Mouse (Mus musculus): ENCODE measurements around the gene Tgfbr3. TPM values are rescaled to one million over a fixed set of nuclear protein-coding genes. Genes with fewer than 3 reads are reported as not detected.

Tgfbr3 gene
- polyA plus RNA-seq, 3 experiments from 2014 or later, result 2.1 to 17.2 (median 11.8) TPM

DNA sequence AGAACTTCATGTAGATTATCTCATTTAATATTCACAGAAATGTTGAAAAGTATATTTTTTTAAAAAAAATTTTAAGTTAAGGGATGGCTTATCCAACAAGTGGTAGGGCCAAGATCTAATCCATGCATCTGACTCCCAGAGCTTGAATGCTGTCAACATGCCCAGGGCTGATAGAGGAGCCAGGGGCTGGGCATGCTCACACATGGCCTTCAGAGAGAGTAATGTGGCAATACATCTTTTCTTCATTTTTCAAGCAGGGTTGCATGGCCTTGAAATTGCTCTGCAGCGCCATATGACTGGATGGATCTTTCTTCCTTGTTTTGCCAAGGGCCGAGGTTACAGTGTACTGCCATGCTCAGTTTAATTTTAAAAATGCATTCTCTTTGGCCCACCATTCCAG is 185.8 kb downstream of the Tgfbr3 start:
- no peak for ATAC-seq

DNA sequence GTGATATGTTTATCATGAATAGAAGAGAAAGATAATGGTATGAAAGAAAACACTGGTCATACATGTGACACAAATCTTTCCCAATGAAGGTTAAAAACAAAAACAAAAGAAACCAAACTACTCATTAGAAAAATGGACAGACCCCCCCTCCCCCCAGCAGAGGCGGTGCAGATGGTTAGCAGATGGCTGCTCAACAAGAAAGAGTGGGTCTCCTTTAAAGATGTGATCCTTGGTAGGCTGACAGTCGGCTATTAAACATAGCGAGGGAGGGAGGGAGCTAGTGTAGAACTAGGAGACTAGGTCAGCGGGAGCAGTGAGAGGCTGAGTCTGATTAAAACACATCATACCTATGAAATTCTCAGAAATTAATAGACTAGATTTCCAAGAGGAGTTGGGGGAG is 186.5 kb downstream of the Tgfbr3 start:
- ATAC-seq, result no peak

DNA sequence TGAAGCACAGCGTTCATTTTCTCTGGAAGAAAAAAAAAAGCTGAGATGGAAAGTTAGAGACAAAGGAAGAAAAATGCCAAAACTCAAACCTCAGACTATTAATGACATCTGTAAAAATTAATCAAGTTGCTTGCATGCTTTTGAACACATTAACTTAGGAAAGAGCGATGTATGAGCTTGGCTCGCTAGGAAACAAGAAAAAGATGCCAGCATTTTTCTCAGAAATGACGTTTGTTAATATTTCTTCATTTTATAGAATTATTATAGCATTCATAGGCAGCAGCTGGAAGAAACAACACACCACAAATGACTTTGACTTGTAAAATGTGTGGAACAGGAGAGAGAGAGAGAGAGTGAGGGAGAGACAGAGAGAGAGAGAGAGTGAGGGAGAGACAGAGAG is 187.7 kb downstream of the Tgfbr3 start:
- ATAC-seq, result no peak

DNA sequence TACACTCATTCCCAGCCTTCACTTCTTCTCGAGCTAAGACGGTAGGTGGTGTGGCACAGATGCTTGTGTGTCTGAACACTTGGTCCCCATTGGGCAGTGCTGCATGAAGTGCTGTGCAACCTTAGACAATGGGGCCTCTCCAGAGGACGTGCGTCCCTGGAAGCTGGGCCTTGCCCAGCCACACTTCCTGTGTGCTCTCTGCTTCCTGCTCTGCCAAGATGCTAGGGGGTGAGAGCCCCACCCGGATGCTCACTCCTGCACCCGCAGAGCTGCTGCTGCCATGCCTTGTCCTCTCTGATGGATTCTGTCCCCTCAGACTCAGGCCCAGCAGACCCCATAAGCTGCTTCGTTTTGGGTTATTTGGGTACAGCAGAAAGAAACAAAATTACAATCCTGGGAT is 188.3 kb downstream of the Tgfbr3 start:
- ATAC-seq, result peak; percentile 78

DNA sequence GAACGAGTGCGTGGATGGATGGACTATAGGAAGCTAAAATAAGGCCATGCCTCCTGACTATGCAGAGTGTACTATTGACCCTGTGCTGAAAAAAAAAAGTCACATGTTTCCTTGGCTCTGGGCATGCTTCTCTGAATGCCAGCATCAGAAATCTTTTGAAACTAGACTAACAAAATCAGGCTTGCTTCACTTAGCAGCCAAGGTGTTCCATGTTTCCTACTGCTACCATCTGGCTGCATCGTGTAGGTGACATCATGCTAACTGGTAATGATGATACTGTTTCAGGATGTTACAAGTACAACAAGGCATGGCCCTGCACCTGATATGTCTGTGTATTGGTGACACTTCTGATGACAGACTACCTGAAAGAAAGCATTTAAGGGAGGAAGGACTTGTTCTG is 189.8 kb downstream of the Tgfbr3 start:
- no peak for ATAC-seq

DNA sequence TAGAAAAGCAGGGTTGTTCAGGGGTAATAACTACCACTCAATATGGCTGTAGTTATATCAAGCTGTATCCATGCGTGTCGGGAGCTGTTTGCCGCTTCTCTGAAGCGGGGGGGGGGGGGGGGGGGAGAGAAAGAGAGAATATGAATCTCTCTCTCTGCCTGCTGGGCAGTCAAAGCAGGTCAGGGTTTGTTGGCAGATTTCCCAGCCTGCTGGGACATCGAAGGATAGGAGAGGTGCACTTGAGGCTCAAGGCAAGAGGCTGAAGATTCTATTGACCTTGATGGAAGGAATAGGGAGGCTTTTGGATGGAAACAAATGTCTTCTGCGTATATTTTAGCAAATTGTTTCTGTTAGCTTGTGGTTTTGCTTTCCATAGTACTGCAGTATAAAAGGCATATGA is 190.4 kb downstream of the Tgfbr3 start:
- no peak for ATAC-seq

DNA sequence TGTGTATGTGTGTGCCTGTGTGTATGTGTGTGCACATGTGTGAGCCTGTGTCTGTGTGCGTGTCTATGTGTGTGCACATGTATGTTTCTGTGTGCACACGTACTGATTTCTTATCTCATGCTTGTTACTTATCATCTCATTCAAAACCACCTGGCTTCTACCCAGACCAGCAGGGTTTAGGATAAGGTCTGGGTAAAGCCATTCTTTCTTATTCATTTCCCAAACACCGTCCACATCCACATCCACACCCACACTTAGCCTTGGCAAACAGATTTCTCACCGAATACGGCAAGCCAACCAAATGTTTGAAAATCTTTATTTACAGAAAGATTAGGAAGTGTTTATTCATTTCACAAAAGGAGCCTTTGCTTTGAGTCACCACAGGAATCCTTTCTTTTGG is 191.4 kb downstream of the Tgfbr3 start:
- no peak for ATAC-seq

DNA sequence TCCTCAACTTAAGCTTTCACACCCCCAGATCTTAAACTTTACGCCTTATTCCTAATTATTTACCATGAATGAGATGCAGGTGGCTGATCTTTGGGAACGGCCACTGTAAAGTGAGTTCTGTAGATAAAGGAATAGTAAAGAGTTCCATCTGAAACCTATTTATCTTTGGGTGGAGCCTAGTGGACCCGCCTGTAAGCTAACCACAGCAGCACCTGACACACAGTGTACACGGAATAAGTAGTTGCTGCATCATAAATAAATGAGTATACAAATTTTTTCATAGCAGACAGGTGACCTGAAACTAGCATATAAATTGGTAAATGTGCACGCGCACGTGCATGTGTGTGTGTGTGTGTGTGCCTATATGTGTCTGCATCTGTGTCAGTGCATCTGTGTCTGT is 192.1 kb downstream of the Tgfbr3 start:
- ATAC-seq, result no peak

DNA sequence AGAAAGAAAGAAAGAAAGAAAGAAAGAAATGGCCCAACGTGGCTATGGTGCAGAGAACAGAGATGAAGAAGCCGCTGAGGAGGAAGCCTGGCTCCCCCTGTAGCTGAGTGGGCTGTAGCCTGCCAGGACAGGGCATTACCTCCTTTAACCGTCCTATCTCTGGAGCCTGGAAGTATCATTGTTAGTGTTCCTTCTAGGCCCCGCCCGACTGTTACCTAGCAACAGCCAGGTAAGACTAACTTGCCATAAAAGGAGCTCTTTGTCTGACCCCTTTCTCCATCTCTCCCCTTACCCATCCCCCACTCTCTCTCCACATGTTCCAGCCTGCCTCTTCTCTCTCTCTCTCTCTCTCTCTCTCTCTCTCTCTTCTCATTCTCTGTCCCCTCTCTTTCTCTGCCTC is 195.2 kb downstream of the Tgfbr3 start:
- ATAC-seq, result no peak

DNA sequence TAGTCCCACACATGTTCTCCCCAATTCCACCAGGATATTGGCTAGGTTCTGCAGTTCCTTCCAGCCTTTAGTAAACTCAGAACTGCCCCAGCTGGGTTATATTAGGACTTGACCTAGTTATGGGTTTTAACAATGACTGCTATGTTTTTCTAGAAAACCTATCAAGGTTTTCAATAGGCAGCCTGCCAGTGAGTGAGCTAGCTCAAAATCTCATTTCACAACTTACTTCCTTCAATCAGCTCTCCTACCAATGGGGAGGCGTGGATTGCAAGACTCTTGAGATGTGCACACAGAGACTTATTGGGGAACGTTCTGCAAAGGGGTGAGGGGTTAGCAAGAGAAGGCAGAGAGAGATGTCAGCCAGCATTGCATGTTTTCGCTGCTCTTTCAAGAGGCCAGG is 196.2 kb downstream of the Tgfbr3 start:
- no peak for ATAC-seq

DNA sequence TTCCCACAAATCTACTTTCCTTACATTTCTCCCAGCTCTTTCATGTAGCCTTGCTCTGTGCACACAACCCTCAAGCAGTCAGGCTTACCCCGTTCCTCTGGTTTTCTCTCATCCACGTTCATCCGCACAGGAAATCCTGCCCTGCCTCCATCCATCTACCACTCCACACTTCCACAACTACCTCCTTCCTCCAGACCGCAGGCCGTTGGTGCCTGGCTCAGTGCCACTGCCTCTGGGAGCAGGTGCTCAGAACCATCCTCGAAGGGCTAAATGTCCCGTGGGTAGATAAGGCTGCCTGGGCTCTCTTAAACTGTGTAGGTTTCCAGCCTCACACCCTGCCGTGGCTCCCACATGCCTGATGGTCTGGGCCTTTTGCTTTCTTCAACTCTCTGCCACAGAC is 197.3 kb downstream of the Tgfbr3 start:
- ATAC-seq, result no peak

DNA sequence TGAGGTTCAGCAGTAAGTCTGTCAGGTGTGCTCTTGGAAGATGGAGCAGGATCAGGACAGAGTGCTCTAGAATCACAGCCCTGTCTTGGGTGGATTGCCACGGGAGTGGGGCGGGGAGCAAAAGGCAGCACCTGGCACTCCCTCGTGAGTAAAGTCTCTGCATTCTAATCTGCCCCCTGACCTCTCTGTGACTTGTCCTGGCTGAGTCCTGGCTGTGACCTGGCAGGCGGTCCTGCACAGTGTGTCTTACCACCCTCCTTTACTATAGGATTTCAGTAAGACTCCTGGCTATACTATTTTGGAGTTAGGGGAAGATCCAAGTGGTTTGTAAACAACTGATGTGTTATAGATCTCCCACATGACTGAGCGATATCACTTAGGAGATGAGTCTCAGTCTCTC is 199.5 kb downstream of the Tgfbr3 start:
- ATAC-seq, result no peak

DNA sequence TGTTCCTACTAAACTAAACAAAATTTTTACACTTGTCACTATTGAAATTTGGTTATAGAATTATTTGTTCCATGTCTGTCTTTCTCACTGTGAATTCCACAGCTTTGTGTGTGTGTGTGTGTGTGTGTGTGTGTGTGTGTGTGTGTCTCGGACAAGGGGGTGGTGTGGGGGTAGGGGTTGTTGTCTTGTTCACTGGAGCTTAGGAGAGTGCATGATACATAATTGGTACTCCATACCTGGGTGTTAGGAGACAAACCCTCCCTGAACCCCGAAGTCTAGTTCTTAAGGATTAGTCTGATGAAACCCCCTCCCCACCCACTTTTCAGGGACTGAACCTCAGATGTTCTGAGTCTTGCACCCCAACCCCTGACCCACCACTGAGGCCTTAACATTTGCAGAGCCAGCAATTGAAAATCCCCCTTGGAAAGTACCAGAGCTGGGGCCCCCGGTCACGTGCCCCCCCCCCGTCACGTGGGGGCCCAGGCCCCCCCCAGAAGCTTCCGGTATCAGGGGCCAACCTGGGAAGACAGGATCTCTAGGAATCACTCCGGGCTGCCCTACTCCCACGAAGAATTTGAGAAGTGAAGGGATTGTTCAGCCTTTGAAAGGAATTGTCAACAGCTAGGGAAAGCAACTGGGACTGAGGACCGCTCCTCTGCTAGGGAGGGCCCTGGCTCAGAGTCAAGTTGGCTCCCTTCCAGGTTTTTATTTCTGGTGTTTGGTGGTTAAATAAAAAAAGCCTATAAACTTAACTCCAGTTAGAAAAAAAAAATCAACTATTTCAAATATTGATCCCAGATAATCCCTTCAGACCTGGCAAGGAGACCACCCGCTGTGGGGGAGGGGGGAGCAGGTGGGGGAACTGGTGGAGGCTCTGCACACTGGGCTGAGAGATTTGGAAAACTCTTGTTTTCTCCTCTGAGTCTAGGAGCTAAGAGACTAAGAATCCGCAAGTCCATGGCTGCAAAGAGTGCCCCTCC is 201.3 kb downstream of the Tgfbr3 start:
- peak; percentile 28 for ATAC-seq

DNA sequence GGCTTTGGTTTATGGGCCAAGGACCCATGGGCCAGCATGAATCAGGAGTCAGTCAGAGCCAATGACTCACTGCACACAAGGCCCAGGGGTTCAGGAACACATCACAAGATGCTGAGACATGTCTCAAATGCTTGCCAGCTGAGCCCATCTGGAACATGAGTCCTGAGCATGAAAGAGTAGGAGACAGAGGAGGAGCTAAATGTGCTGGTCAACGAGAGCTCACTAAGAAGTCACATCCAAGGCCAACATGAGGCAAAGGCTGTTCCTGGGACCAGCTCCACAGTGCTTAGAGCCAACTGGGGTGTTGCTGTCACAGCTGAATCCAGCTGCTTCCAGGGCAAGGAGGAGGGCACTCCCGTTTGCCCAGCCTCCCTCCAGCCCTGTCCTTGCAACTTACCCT is 202.1 kb downstream of the Tgfbr3 start:
- no peak for ATAC-seq

DNA sequence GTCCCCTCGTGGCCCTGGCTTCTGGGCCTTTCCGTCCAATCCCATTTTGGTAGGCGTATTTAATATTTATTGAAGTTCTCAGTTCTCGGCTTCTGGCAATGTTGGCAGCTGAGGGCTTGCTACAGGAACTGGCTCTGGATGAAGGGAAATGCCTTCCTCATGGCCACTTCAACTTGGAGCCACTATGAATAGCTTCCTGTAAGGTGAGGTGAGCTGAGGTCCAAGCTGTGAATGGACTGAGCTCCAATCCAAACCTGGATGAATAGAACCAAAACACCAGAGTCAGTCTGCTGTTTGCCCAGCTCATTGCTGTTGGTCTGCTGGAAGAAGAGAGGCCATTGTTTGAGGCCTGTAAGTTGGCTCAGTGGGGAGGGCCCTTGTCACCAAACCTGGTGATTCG is 203.3 kb downstream of the Tgfbr3 start:
- ATAC-seq, result no peak

DNA sequence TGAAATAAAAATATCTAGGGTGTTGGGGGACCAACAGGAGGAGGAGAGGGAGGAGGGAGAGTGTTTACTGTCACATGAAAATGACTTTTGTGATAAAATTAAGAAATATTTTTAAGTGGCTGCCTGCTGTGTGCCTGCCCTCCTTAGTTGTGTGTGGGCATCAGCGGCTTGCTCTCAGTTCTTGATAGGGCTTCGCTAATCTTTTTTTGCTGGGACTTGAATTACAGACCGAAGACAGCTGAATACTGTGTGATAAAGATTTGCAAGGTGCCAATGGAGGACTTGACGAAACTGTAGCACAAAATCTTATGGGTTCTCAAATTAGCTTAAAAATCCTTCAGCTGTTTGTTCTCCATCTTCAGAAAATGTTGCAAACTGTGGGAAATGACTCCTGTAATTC is 205.0 kb downstream of the Tgfbr3 start:
- no peak for ATAC-seq

DNA sequence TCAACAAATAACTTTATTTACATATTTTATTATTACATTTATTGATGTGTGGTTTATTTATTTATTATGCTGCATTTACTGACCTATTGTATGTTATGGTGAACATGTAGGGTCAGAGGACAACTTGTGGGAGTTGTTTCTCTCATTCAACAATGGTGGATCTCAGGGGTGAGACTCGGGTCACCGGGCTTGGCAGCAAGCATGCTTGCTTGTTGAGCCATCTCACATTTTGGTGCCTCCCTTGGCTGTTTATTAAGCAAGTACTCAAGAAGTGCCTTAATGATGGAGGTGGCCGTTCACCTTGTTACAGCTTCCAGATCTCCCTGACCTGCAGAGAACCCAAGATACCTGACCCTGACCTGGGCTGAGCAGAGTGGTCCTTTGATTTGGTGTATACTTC is 207.4 kb downstream of the Tgfbr3 start:
- ATAC-seq, result no peak

DNA sequence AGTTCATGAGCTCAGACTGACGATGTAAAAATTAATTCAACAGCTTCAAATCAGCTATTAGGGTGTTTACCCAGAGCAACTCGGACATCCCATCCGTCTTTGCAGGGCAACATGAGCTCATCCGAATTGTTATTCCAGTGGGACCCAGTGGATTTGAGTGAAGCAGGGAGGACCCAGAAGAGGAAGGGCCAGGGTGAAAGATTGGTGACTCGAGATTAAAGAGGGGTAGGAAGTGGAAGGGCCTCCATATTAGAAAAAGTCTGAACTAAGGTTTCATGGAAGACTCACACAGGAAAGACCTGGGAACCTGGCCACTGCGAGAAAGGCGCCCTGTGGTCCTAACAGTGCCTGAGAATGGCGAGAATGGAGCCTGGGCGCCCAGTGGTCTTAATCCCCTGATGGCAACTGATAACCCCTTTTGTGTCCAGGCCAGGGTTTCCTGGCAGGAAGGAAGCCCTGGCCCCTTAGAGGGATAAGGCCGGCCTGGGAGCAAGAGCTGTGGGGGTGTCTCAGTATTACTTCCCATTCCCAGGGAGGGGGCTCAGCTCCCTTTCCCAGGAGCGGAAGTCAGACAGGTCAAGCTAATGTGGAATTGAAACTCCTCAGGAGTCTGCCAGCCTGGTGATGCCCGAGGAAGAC is 208.3 kb downstream of the Tgfbr3 start:
- ATAC-seq, result no peak

DNA sequence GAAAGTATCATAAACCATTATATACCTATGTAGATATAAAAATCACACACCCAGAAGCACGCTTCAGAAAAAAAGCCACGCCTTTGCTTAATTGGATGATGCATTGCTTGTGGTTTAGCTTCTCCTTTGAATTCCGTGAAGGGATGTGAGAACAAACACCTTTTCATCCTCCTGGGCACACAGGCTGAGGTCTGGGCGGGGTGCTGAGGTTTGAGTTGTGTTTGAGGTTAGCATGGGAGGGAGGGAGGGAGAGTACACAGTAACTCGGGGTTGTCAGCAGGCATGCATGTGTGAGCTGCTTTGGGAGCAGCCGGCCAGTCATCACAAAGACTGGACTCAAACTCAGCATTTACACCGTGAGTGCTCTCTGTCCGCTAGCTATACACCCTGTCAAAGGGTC is 209.5 kb downstream of the Tgfbr3 start:
- ATAC-seq, result peak; percentile 88

DNA sequence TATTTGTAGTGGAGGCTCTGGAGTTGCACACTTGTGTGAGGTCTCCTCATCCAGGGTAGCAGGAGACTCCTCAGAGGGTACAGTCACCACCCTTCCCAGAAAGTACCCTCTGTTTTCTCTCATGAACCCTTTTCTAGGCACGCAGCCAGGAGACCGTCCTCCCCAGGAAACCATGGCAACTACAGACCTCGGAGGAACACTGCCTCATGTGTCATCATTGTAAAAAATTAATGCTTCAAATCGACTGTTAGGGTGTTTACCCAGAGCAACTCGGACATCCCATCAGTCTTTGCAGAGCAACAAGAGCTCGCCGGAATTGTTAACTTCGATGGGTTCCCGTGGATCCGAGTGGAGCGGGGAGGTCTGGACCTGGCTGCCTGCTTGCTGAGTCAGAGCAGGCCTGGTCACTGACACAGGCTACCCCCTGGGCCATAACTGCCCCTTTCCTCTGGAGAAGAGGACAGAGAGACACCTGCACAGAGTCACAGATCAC is 210.2 kb downstream of the Tgfbr3 start:
- ATAC-seq, result peak; percentile 18

DNA sequence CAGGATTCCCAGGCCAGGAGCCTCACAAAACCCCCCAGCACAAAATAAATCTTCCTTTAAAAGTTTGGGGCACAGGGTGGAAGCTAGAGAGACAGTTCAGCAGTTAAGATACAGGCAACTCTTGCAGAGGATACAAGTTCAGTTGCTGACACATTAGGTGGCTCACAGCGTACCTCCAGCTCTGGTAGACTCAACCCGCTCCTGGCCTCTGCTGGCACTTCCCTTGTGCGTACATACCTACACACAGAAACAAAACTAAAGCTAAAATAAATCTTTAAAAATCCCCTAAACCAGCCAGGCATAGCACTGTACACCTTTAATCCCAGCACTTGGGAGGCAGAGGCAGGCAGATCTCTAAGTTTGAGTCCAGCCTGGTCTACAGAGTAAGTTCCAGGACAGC is 211.1 kb downstream of the Tgfbr3 start:
- ATAC-seq, result peak; percentile 18

DNA sequence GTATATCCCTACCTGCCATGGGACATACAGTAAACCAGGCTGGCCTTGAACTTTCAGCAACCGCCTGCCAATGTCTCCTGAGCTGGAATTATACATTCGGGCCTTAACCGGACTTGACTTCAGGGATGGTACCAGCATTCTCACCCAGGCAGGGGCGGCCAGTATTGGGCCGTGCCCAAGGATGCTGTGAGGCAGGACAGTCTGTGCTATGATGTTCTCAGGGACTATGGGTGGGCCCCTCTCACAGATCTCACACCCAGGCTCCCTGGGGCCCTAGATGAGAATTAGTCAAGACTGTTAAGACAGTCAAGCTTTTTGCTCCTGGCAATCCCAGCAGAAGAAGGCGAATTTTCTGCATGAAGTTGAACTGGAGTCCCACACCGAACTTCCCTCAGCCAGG is 211.5 kb downstream of the Tgfbr3 start:
- ATAC-seq, result no peak

DNA sequence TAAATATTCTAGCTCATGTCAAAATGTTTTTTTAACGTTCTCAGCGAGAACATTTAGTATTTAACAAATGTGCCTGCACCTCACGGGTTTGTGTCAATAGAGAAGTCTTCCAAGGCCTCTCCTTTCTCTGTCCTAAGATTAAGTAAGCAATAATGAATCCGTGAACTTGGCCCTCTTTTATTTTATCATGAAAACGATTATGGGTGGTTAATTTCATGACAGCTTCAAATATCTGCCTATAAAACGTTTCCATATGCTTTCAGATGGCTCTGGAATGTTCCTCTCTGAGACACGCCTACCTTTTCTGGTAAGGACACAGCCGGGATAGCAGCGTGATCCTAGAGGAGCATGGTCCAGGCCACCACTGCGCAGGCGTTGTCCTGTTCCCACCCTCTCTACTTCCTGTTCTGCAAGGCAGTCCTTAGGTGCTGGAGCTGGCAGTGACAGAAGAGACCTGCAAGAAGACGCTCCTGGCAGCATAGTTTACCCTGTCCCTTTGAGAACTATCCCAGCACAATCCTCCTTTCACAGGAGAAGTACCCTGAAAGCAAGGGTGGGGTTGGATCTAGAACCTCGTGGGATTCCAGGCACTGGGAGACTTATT is 214.3 kb downstream of the Tgfbr3 start:
- no peak for ATAC-seq

DNA sequence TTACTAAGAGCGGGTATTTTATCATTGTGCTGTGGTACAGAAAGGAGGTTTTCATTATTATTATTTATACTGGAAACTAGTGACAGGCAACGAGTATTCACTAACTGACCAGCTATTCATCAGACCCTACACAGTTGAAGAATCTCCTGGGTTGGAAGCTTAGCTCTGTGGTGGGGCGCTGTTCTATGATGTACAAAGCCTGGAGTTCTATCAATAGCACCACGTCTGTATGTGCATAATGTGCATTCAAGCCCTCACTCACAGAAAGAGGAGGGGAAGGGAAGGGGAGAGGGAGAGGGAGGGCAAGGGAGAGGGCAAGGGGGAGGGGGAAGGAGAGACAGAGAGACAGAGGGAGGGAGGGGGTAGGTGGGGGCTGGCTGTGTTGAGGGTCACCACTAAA is 215.1 kb downstream of the Tgfbr3 start:
- no peak for ATAC-seq
